27 mouse cellular contexts compared by ENCODE assay signal in genomic region chr11:63425741-63426140, GRCm38 (mm10).
A peak's percentile ranks its signal among the peaks of the same experiment; 100 is the strongest.
DNase-seq lines count a peak whose midpoint lies in the region; ATAC-seq and TF ChIP-seq lines count a peak whose summit lies in the region.
"Had no signal": no experiment of that assay in that cellular context is flagged by ENCODE, and none has a peak within 500 bp of the region (broad histone marks: within the 10 kb centered on the region; RNA-seq: fewer than 3 reads in every experiment).

No protein-coding gene starts in this region.

- 0 out of 2 replicates have a peak, but pooled peaks cover 2% of the 10 kb centered on the region for H3K4me1 ChIP-seq in hindbrain, embryonic 11.5 days (replicated peaks; ENCODE audit: control insufficient read depth, insufficient read depth, low read length)
- peaks cover 4% of the 10 kb centered on the region; the same call in 1 of the 2 replicates for H3K4me1 ChIP-seq in hindbrain, embryonic 14.5 days (replicated peaks; ENCODE audit: control insufficient read depth, insufficient read depth, low read length)
- no peaks in the 10 kb centered on the region for H3K4me1 ChIP-seq in thymus, adult 2 months (replicated peaks; ENCODE audit: control insufficient read depth, insufficient read depth, low read length)
- H3K4me1 ChIP-seq: embryonic facial prominence, embryonic 12.5 days; limb, embryonic 13.5 days; lung, embryonic 15.5 days had no signal

- no peak for TF ChIP-seq POLR2A in thymus, adult 2 months (IDR thresholded peaks at IDR 0.05; ENCODE audit: control insufficient read depth, extremely low read depth, insufficient read depth, low read length, poor library complexity)

- H3K9ac ChIP-seq in hindbrain, embryonic 11.5 days (ENCODE audit: low read depth, low read length): no peak overlapping the region
- H3K9ac ChIP-seq in hindbrain, embryonic 14.5 days: no peak overlapping the region
- H3K9ac ChIP-seq: embryonic facial prominence, embryonic 12.5 days; limb, embryonic 13.5 days; lung, embryonic 15.5 days; neural tube, embryonic 13.5 days had no signal

- peak; percentile 62 for DNase-seq in embryo, embryonic 10 days (ENCODE audit: low spot score)
- DNase-seq in embryo, embryonic 9.5 days (ENCODE audit: extremely low spot score): no peak
- peak; percentile 54 for DNase-seq in hindbrain, embryonic 11.5 days (ENCODE audit: low spot score)
- DNase-seq in hindbrain, embryonic 14.5 days (ENCODE audit: low spot score): no peak
- peak; percentile 17 for DNase-seq in retina, postnatal 1 day
- DNase-seq in retina, embryonic 14.5 days (ENCODE audit: low spot score): no peak
- DNase-seq in thymus, adult 2 months: no peak
- no peak for DNase-seq in adipocyte (ENCODE audit: low spot score)
- DNase-seq: adrenal gland, postnatal 25 days; cerebellum, adult 18-20 months; cerebellum, postnatal 10 days; gastrocnemius, adult 2 months; kidney, adult 8-10 months; kidney, postnatal 4 days; right cerebral cortex, postnatal 14 days; spleen, adult 18-20 months; thymus, postnatal 36 days had no signal

- H3K27me3 ChIP-seq in hindbrain, embryonic 11.5 days (ENCODE audit: control insufficient read depth, insufficient read depth, low read length): no peaks in the 10 kb centered on the region
- no peaks in the 10 kb centered on the region for H3K27me3 ChIP-seq in hindbrain, embryonic 14.5 days (ENCODE audit: control insufficient read depth, insufficient read depth, low read length)
- no peaks in the 10 kb centered on the region for H3K27me3 ChIP-seq in thymus, adult 2 months (ENCODE audit: control insufficient read depth, insufficient read depth, low read length)
- H3K27me3 ChIP-seq: CH12.LX; embryonic facial prominence, embryonic 12.5 days; limb, embryonic 13.5 days; neural tube, embryonic 13.5 days had no signal

- TF ChIP-seq CTCF in thymus, adult 2 months (IDR thresholded peaks at IDR 0.05; ENCODE audit: borderline replicate concordance, control insufficient read depth, extremely low read depth, insufficient read depth, low read length, poor library complexity): no peak

- no peak overlapping the region for H3K4me3 ChIP-seq in hindbrain, embryonic 11.5 days (ENCODE audit: low read depth, low read length)
- no peak overlapping the region for H3K4me3 ChIP-seq in hindbrain, embryonic 14.5 days (replicated peaks; ENCODE audit: low read length)
- no peak overlapping the region for H3K4me3 ChIP-seq in thymus, adult 2 months (ENCODE audit: control insufficient read depth, insufficient read depth, low read length)
- H3K4me3 ChIP-seq: embryonic facial prominence, embryonic 12.5 days; gastrocnemius, adult 2 months; limb, embryonic 13.5 days; lung, embryonic 15.5 days; neural tube, embryonic 13.5 days had no signal

- no peaks in the 10 kb centered on the region for H3K36me3 ChIP-seq in hindbrain, embryonic 11.5 days (ENCODE audit: control insufficient read depth, insufficient read depth, low read length)
- no peaks in the 10 kb centered on the region for H3K36me3 ChIP-seq in hindbrain, embryonic 14.5 days (replicated peaks; ENCODE audit: control insufficient read depth, insufficient read depth)
- H3K36me3 ChIP-seq in thymus, adult 2 months (ENCODE audit: control insufficient read depth, insufficient read depth, low read length): no peaks in the 10 kb centered on the region
- H3K36me3 ChIP-seq: embryonic facial prominence, embryonic 12.5 days; G1E; limb, embryonic 13.5 days; lung, embryonic 15.5 days; neural tube, embryonic 13.5 days had no signal

- H3K9me3 ChIP-seq in hindbrain, embryonic 11.5 days (ENCODE audit: control insufficient read depth, low read length): no peaks in the 10 kb centered on the region
- no peaks in the 10 kb centered on the region for H3K9me3 ChIP-seq in hindbrain, embryonic 14.5 days (ENCODE audit: control insufficient read depth, low read length)
- H3K9me3 ChIP-seq: embryonic facial prominence, embryonic 12.5 days; limb, embryonic 13.5 days; lung, embryonic 15.5 days; neural tube, embryonic 13.5 days had no signal

- 21% methylated on average over 11 of the region's 11 CpGs for WGBS in hindbrain, embryonic 11.5 days
- 14% methylated on average over 11 of the region's 11 CpGs for WGBS in hindbrain, embryonic 14.5 days
- WGBS in thymus, adult 2 months: 85% methylated on average over 11 of the region's 11 CpGs

- no peak overlapping the region for H3K27ac ChIP-seq in hindbrain, embryonic 11.5 days (ENCODE audit: low read depth, low read length)
- no peak overlapping the region for H3K27ac ChIP-seq in hindbrain, embryonic 14.5 days
- H3K27ac ChIP-seq in thymus, adult 2 months (ENCODE audit: control insufficient read depth, insufficient read depth, low read length): no peak overlapping the region
- H3K27ac ChIP-seq: embryonic facial prominence, embryonic 12.5 days; gastrocnemius, adult 2 months; kidney, postnatal 0 days; limb, embryonic 13.5 days; lung, embryonic 15.5 days; neural tube, embryonic 13.5 days had no signal

- no peak overlapping the region for H3K4me2 ChIP-seq in hindbrain, embryonic 11.5 days (replicated peaks; ENCODE audit: low read depth, low read length)
- no peak overlapping the region for H3K4me2 ChIP-seq in hindbrain, embryonic 14.5 days (replicated peaks)
- H3K4me2 ChIP-seq: embryonic facial prominence, embryonic 12.5 days; limb, embryonic 13.5 days; liver, embryonic 11.5 days; lung, embryonic 15.5 days; neural tube, embryonic 13.5 days had no signal

- 0 out of 2 replicates have a peak, but pooled peaks have one; percentile 30 for ATAC-seq in hindbrain, embryonic 11.5 days (ENCODE audit: low FRiP score)
- no peak for ATAC-seq in hindbrain, embryonic 14.5 days (ENCODE audit: low FRiP score)
- ATAC-seq: forebrain, embryonic 16.5 days; intestine, embryonic 16.5 days had no signal

Comparison
In these comparisons a context has a peak if more than half of its experiments do, and no peak if none do; other contexts are left out.
1. DNase-seq: peak in embryo, embryonic 10 days (single experiment), hindbrain, embryonic 11.5 days (single experiment) and retina, postnatal 1 day (single experiment); none in embryo, embryonic 9.5 days (single experiment), hindbrain, embryonic 14.5 days (single experiment), retina, embryonic 14.5 days (single experiment), thymus, adult 2 months (single experiment) and adipocyte (single experiment).